Mouse (Mus musculus) c-Kit-positive CD71-positive TER-119-negative erythroid progenitor cells, embryonic 14.5 days (primary cell): Measurements from ENCODE around the gene Ubp1.
A peak's percentile ranks its signal among the peaks of the same experiment; 100 is the strongest.

Experiments used
- DNase-seq: peaks from one replicate; pipeline ENCODE4 v3.0.0-alpha.2; 2013; ENCODE audit warnings: low read depth

Gene Ubp1

GRCm38 (mm10) chr9:114015724-114016123 lies 85.0 kb downstream of the Ubp1 start:
- no peak for DNase-seq

- no peak for DNase-seq
These were observed 85.7 kb downstream of the Ubp1 start for GRCm38 (mm10) chr9:114016402-114016801.

- no peak for DNase-seq
These were observed 88.5 kb downstream of the Ubp1 start for GRCm38 (mm10) chr9:114019012-114019762.

- no peak for DNase-seq
These were observed 91.4 kb downstream of the Ubp1 start for GRCm38 (mm10) chr9:114022141-114022540.

GRCm38 (mm10) chr9:114025182-114025581 lies 94.4 kb downstream of the Ubp1 start:
- DNase-seq: no peak

GRCm38 (mm10) chr9:114025846-114026245 lies 95.1 kb downstream of the Ubp1 start:
- no peak for DNase-seq

- DNase-seq: peak; percentile 77
These were observed 95.7 kb downstream of the Ubp1 start for GRCm38 (mm10) chr9:114026261-114026934.
